In the genomic region with DNA sequence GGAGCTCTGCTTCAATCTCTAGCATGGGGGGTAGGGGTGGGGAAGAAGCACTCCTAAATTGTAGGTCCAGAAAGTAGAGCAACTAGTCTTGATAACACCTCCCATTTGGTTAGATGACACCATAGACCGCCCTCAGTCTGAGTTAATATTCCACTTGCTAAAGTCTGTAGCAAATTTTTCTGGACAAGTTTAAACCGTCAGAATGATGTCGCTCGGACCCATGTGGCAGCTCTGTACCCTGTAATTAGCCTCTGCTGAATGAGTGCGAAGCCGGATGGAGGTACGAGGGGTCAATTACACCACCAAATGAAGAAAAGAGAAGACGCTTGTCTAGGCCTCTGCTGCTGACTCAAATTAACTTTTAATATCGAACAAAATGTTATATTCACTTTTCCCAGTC, we compare ENCODE assay signal across 24 mouse cellular contexts.
DNase-seq lines count a peak whose midpoint lies in the region; ATAC-seq and TF ChIP-seq lines count a peak whose summit lies in the region.
"Had no signal": no experiment of that assay in that cellular context is flagged by ENCODE, and none has a peak within 500 bp of the region (broad histone marks: within the 10 kb centered on the region; RNA-seq: fewer than 3 reads in every experiment).

No protein-coding gene starts in this region.

- peaks cover 26% of the 10 kb centered on the region for H3K36me3 ChIP-seq in forebrain, embryonic 10.5 days (replicated peaks)
- H3K36me3 ChIP-seq in forebrain, embryonic 15.5 days = no peaks in the 10 kb centered on the region
- 0 out of 2 replicates have a peak, but pooled peaks cover 3% of the 10 kb centered on the region for H3K36me3 ChIP-seq in heart, postnatal 0 days (replicated peaks; ENCODE audit: control insufficient read depth, insufficient read depth, low read length)
- no peaks in the 10 kb centered on the region for H3K36me3 ChIP-seq in heart, embryonic 11.5 days (ENCODE audit: control insufficient read depth, insufficient read depth, low read length)
- no peaks in the 10 kb centered on the region for H3K36me3 ChIP-seq in kidney, embryonic 15.5 days
- H3K36me3 ChIP-seq in ES-E14 (ENCODE audit: control insufficient read depth, insufficient read depth, low read length, poor library complexity, severe bottlenecking) = peaks cover 4% of the 10 kb centered on the region; the same call in 1 of the 2 replicates
- H3K36me3 ChIP-seq in midbrain, embryonic 15.5 days (replicated peaks) = no peaks in the 10 kb centered on the region
- H3K36me3 ChIP-seq: embryonic facial prominence, embryonic 13.5 days; forebrain, embryonic 12.5 days; midbrain, embryonic 13.5 days; stomach, embryonic 15.5 days had no signal

- H3K4me1 ChIP-seq in forebrain, embryonic 10.5 days = peaks cover 100% of the 10 kb centered on the region
- peaks cover 87% of the 10 kb centered on the region for H3K4me1 ChIP-seq in forebrain, embryonic 15.5 days
- peaks cover 54% of the 10 kb centered on the region for H3K4me1 ChIP-seq in heart, postnatal 0 days (ENCODE audit: control insufficient read depth, insufficient read depth)
- peaks cover 83% of the 10 kb centered on the region for H3K4me1 ChIP-seq in heart, embryonic 11.5 days (ENCODE audit: control insufficient read depth, insufficient read depth, low read length)
- H3K4me1 ChIP-seq in kidney, embryonic 15.5 days = peaks cover 95% of the 10 kb centered on the region
- peaks cover 29 to 53% of the 10 kb centered on the region in 2 experiments for H3K4me1 ChIP-seq in ES-E14 (ENCODE audit: control insufficient read depth in 2 of 2, insufficient read depth in 2 of 2, low read length in 2 of 2, poor library complexity in 1 of 2)
- H3K4me1 ChIP-seq in midbrain, embryonic 15.5 days = peaks cover 55% of the 10 kb centered on the region

- ATAC-seq in forebrain, embryonic 15.5 days (replicated peaks) = no peak
- no peak for ATAC-seq in heart, postnatal 0 days (ENCODE audit: insufficient read depth, low read depth)
- no peak for ATAC-seq in heart, embryonic 11.5 days (replicated peaks; ENCODE audit: insufficient number of reproducible peaks, low FRiP score, low TSS enrichment)
- ATAC-seq in kidney, embryonic 15.5 days (replicated peaks; ENCODE audit: low FRiP score) = no peak
- ATAC-seq in midbrain, embryonic 15.5 days (replicated peaks) = no peak
- ATAC-seq: midbrain, embryonic 13.5 days had no signal

- no peaks in the 10 kb centered on the region for H3K27me3 ChIP-seq in forebrain, embryonic 10.5 days (ENCODE audit: poor library complexity, severe bottlenecking)
- H3K27me3 ChIP-seq in forebrain, embryonic 15.5 days = no peaks in the 10 kb centered on the region
- H3K27me3 ChIP-seq in heart, postnatal 0 days (ENCODE audit: control insufficient read depth, insufficient read depth, low read length) = no peaks in the 10 kb centered on the region
- no peaks in the 10 kb centered on the region for H3K27me3 ChIP-seq in heart, embryonic 11.5 days (ENCODE audit: control insufficient read depth, insufficient read depth, low read length)
- no peaks in the 10 kb centered on the region for H3K27me3 ChIP-seq in kidney, embryonic 15.5 days
- no peaks in the 10 kb centered on the region for H3K27me3 ChIP-seq in midbrain, embryonic 15.5 days (replicated peaks)
- H3K27me3 ChIP-seq: CH12.LX; embryonic facial prominence, embryonic 13.5 days; forebrain, embryonic 12.5 days; midbrain, embryonic 13.5 days; stomach, embryonic 15.5 days had no signal

- in situ Hi-C loops in ES-E14 (cut with MboI; ENCODE audit: low sequenced_read_pairs in 2 of 2, unreplicated experiment in 2 of 2) = no loop called here

- H3K4me3 ChIP-seq in forebrain, embryonic 10.5 days = no peak overlapping the region
- H3K4me3 ChIP-seq in forebrain, embryonic 15.5 days = no peak overlapping the region
- no peak overlapping the region for H3K4me3 ChIP-seq in heart, postnatal 0 days (ENCODE audit: low read depth, low read length)
- H3K4me3 ChIP-seq in heart, embryonic 11.5 days (ENCODE audit: low read depth, low read length) = no peak overlapping the region
- no peak overlapping the region for H3K4me3 ChIP-seq in kidney, embryonic 15.5 days (replicated peaks)
- no peak overlapping the region for H3K4me3 ChIP-seq in ES-E14 (ENCODE audit: insufficient read depth in 1 of 2, low read depth in 1 of 2, low read length in 2 of 2, poor library complexity in 1 of 2, severe bottlenecking in 1 of 2)
- no peak overlapping the region for H3K4me3 ChIP-seq in midbrain, embryonic 15.5 days
- H3K4me3 ChIP-seq: embryonic facial prominence, embryonic 13.5 days; erythroblast, embryonic 14.5 days; forebrain, embryonic 12.5 days; hindbrain, embryonic 10.5 days; midbrain, embryonic 13.5 days; stomach, embryonic 15.5 days had no signal

- TF ChIP-seq CTCF in heart, postnatal 0 days (IDR thresholded peaks at IDR 0.05; ENCODE audit: low read depth) = no peak

- WGBS in forebrain, embryonic 10.5 days = 70% methylated on average over 9 of the region's 9 CpGs
- 32% methylated on average over 9 of the region's 9 CpGs for WGBS in forebrain, embryonic 15.5 days
- 93% methylated on average over 9 of the region's 9 CpGs for WGBS in heart, postnatal 0 days
- WGBS in heart, embryonic 11.5 days (ENCODE audit: insufficient replicate concordance) = 86% methylated on average over 9 of the region's 9 CpGs
- 59% methylated on average over 9 of the region's 9 CpGs for WGBS in kidney, embryonic 15.5 days
- 68% methylated on average over 9 of the region's 9 CpGs for WGBS in midbrain, embryonic 15.5 days

- no peak overlapping the region for H3K4me2 ChIP-seq in forebrain, embryonic 15.5 days (replicated peaks)
- no peak overlapping the region for H3K4me2 ChIP-seq in heart, postnatal 0 days (ENCODE audit: low read depth, low read length)
- H3K4me2 ChIP-seq in heart, embryonic 11.5 days = no peak overlapping the region
- no peak overlapping the region for H3K4me2 ChIP-seq in kidney, embryonic 15.5 days
- H3K4me2 ChIP-seq in midbrain, embryonic 15.5 days = no peak overlapping the region
- H3K4me2 ChIP-seq: embryonic facial prominence, embryonic 13.5 days; forebrain, embryonic 12.5 days; midbrain, embryonic 13.5 days; stomach, embryonic 15.5 days had no signal

- H3K9me3 ChIP-seq in forebrain, embryonic 10.5 days = no peaks in the 10 kb centered on the region
- H3K9me3 ChIP-seq in forebrain, embryonic 15.5 days = no peaks in the 10 kb centered on the region
- no peaks in the 10 kb centered on the region for H3K9me3 ChIP-seq in heart, postnatal 0 days (replicated peaks; ENCODE audit: control insufficient read depth, low read length)
- H3K9me3 ChIP-seq in heart, embryonic 11.5 days (replicated peaks; ENCODE audit: control insufficient read depth, low read length) = no peaks in the 10 kb centered on the region
- no peaks in the 10 kb centered on the region for H3K9me3 ChIP-seq in kidney, embryonic 15.5 days (replicated peaks)
- H3K9me3 ChIP-seq in ES-E14 (ENCODE audit: control insufficient read depth, insufficient read depth, low read depth, low read length) = no peaks in the 10 kb centered on the region
- H3K9me3 ChIP-seq in midbrain, embryonic 15.5 days = no peaks in the 10 kb centered on the region
- H3K9me3 ChIP-seq: embryonic facial prominence, embryonic 13.5 days; forebrain, embryonic 12.5 days; hindbrain, embryonic 10.5 days; midbrain, embryonic 13.5 days; stomach, embryonic 15.5 days had no signal

- no peak for TF ChIP-seq EP300 in heart, postnatal 0 days (IDR thresholded peaks at IDR 0.05; ENCODE audit: low read depth)

- DNase-seq in forebrain, embryonic 10.5 days (ENCODE audit: extremely low spot score, low spot score) = no peak
- DNase-seq in heart, postnatal 0 days (ENCODE audit: low spot score) = no peak
- DNase-seq in kidney, postnatal 10 days = no peak
- DNase-seq in ES-E14 (ENCODE audit: low read depth, low spot score) = no peak
- DNase-seq: cerebellum, adult 18-20 months; layer of hippocampus, adult 9-11 months; liver; lung, adult 2 months; lung, postnatal 10 days; retina, postnatal 1 day; right cerebral cortex, postnatal 14 days had no signal

- peak overlapping the region; percentile 95; the same call in 1 of the 2 replicates for H3K27ac ChIP-seq in forebrain, embryonic 10.5 days
- no peak overlapping the region for H3K27ac ChIP-seq in forebrain, embryonic 15.5 days (replicated peaks)
- peak overlapping the region; percentile 50; the same call in 1 of the 2 replicates for H3K27ac ChIP-seq in heart, postnatal 0 days (ENCODE audit: low read depth)
- H3K27ac ChIP-seq in heart, embryonic 11.5 days (ENCODE audit: low read depth, low read length) = no peak overlapping the region
- H3K27ac ChIP-seq in kidney, embryonic 15.5 days = peak overlapping the region; percentile 70
- peak overlapping the region; percentile 86; the same call in 1 of the 2 replicates for H3K27ac ChIP-seq in ES-E14 (ENCODE audit: insufficient read depth, low read depth, low read length, poor library complexity, severe bottlenecking)
- H3K27ac ChIP-seq in midbrain, embryonic 15.5 days = no peak overlapping the region
- H3K27ac ChIP-seq: liver, embryonic 14.5 days; macrophage had no signal

- H3K9ac ChIP-seq in forebrain, embryonic 15.5 days (replicated peaks) = no peak overlapping the region
- H3K9ac ChIP-seq in heart, postnatal 0 days (replicated peaks; ENCODE audit: low read depth, low read length) = no peak overlapping the region
- H3K9ac ChIP-seq in heart, embryonic 11.5 days (ENCODE audit: low read depth, low read length) = no peak overlapping the region
- no peak overlapping the region for H3K9ac ChIP-seq in kidney, embryonic 15.5 days
- no peak overlapping the region for H3K9ac ChIP-seq in ES-E14 (ENCODE audit: insufficient read depth, low read depth, low read length, poor library complexity, severe bottlenecking)
- H3K9ac ChIP-seq in midbrain, embryonic 15.5 days = no peak overlapping the region
- H3K9ac ChIP-seq: embryonic facial prominence, embryonic 13.5 days; forebrain, embryonic 12.5 days; liver, embryonic 14.5 days; midbrain, embryonic 13.5 days; stomach, embryonic 15.5 days had no signal

TF ChIP-seq in ES-E14, 5 proteins besides CTCF, POLR2A, EP300 and RAD21:
- TF ChIP-seq MAFK (IDR thresholded peaks at IDR 0.05; ENCODE audit: insufficient read depth, low read depth, low read length) (no peak), CHD2 (IDR thresholded peaks at IDR 0.05; ENCODE audit: low read depth, low read length) (no peak), ZC3H11A (IDR thresholded peaks at IDR 0.05; ENCODE audit: borderline replicate concordance, low read depth, low read length) (no peak), HCFC1 (IDR thresholded peaks at IDR 0.05; ENCODE audit: borderline replicate concordance, insufficient read depth, low read length) (no peak), ZNF384 (IDR thresholded peaks at IDR 0.05; ENCODE audit: low read depth, low read length) (no peak)

Comparison
In these comparisons a context has a peak if more than half of its experiments do, and no peak if none do; other contexts are left out.
1. H3K27ac ChIP-seq: peak in forebrain, embryonic 10.5 days (single experiment), heart, postnatal 0 days (single experiment), kidney, embryonic 15.5 days (single experiment) and ES-E14 (single experiment); none in forebrain, embryonic 15.5 days (single experiment), heart, embryonic 11.5 days (single experiment) and midbrain, embryonic 15.5 days (single experiment).